ENCODE assay signal across 10 mouse cellular contexts in the genomic region with DNA sequence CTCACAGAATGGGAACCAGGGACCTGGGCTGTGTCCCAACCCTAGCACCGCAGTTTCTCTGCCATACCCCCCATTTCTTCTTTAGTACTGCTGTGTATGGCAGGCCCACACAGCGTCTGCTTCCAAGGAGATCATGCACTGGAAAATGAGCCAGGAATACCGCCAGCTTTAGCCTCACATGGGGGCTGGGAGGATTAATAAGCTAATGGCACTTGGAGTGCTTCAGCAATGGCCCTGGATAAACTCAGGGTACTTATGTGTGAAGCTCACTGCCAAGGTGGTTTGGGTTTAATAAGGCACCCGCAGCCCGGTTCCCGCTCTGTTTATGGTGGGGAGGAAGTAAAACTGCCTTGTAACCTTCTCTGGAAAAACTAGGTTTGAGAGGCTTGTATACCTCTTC. TPM values are rescaled to one million over a fixed set of nuclear protein-coding genes. Genes with fewer than 3 reads are reported as not detected.
DNase-seq lines count a peak whose midpoint lies in the region; ATAC-seq lines count a peak whose summit lies in the region.
"Had no signal": no experiment of that assay in that cellular context is flagged by ENCODE, and none has a peak within 500 bp of the region (broad histone marks: within the 10 kb centered on the region; RNA-seq: fewer than 3 reads in every experiment).

No protein-coding gene starts in this region.

- ATAC-seq in limb, embryonic 12.5 days (ENCODE audit: insufficient number of reproducible peaks, insufficient read depth, low FRiP score, low TSS enrichment, low read depth) = no peak
- ATAC-seq: inflammation-experienced regulatory T-cells, adult 6 months had no signal

- H3K9me3 ChIP-seq in limb, embryonic 12.5 days = no peaks in the 10 kb centered on the region
- H3K9me3 ChIP-seq: neural tube, embryonic 15.5 days had no signal

- H3K4me1 ChIP-seq in limb, embryonic 12.5 days (replicated peaks) = peaks cover 34% of the 10 kb centered on the region

- no peak overlapping the region for H3K4me3 ChIP-seq in limb, embryonic 12.5 days (replicated peaks)
- H3K4me3 ChIP-seq: neural tube, embryonic 15.5 days had no signal

- H3K9ac ChIP-seq in limb, embryonic 12.5 days (replicated peaks) = no peak overlapping the region
- H3K9ac ChIP-seq: neural tube, embryonic 15.5 days had no signal

- 35% methylated on average over 6 of the region's 6 CpGs for WGBS in limb, embryonic 12.5 days

- no peaks in the 10 kb centered on the region for H3K36me3 ChIP-seq in limb, embryonic 12.5 days
- H3K36me3 ChIP-seq: neural tube, embryonic 15.5 days had no signal

- H3K27ac ChIP-seq in limb, embryonic 12.5 days = peak overlapping the region; percentile 64
- H3K27ac ChIP-seq: neural tube, embryonic 15.5 days had no signal

- H3K4me2 ChIP-seq in limb, embryonic 12.5 days = no peak overlapping the region
- H3K4me2 ChIP-seq: neural tube, embryonic 15.5 days had no signal

- peak; percentile 29 to 31 for DNase-seq in cerebellum, postnatal 14 days
- no peak for DNase-seq in cerebellum, postnatal 4 days (ENCODE audit: low spot score in 2 of 2)
- DNase-seq in left cerebral cortex, postnatal 4 days = peak; percentile 35
- no peak for DNase-seq in left cerebral cortex, adult 11 months (ENCODE audit: low spot score)
- DNase-seq in forelimb bud, embryonic 11.5 days (ENCODE audit: low read depth, low spot score) = peak; percentile 32
- no peak for DNase-seq in thymus, postnatal 14 days
- DNase-seq in B cell, adult 2 months = no peak

- intact Hi-C loops in left cerebral cortex, postnatal 4 days (cut with DNase I) = no loop called here

- H3K27me3 ChIP-seq in limb, embryonic 12.5 days = no peaks in the 10 kb centered on the region
- H3K27me3 ChIP-seq: neural tube, embryonic 15.5 days had no signal

RNA-seq across cellular contexts. Expression of a gene that starts 6.6 kb away (rescaled TPM):
- total RNA-seq in left cerebral cortex, postnatal 4 days (2021) = 100 to 1,000 TPM; 133 to 141 TPM
- 327 and 335 TPM in 2 replicates for polyA plus RNA-seq in limb, embryonic 12.5 days (2016; fragmentation: Nextera tagmentation; extraction: Ambion mirVana)

Comparison
In these comparisons a context has a peak if more than half of its experiments do, and no peak if none do; other contexts are left out.
1. DNase-seq: peak in cerebellum, postnatal 14 days (2 of 2), left cerebral cortex, postnatal 4 days (single experiment) and forelimb bud, embryonic 11.5 days (single experiment); none in cerebellum, postnatal 4 days (0 of 2), left cerebral cortex, adult 11 months (single experiment), thymus, postnatal 14 days (single experiment) and B cell, adult 2 months (0 of 2).